Mouse (Mus musculus): ENCODE measurements at regions not wholly inside any gene's neighbourhood (a gene's known extent, or its start where the extent isn't known, plus 50 kb on each side); places are given as distances from the start of the nearest gene placed in this dataset.

DNA sequence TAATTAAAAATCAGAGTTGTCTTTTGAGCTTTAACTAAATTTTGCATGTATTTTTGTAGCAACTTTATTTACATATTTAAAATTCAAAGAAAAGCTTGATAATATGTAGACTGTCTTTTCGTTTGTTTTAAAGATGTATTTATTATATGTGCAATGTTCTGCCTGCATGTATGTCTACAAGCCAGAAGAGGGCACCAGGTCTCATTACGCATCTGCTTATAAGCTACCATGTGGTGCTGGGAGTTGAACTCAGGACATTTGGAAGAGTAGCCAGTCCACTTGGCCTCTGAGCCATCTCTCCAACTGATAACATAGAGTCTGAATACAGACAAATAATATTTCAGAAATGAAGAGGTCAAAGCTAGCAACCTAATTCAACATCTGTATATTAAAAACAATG lies 1211.4 kb downstream of the 9330182O14Rik start:
- Histone ChIP-seq H3K4me1 (ENCODE audit: control insufficient read depth, insufficient read depth, low read length) (no peaks in the 10 kb centered on the region), H3K4me3 (ENCODE audit: insufficient read depth, low read depth, low read length) (no peak overlapping the region), H3K27me3 (ENCODE audit: control insufficient read depth, insufficient read depth, low read length) (no peaks in the 10 kb centered on the region), H3K27ac (replicated peaks; ENCODE audit: insufficient read depth, low read depth, low read length) (no peak overlapping the region), H3K79me2 (ENCODE audit: control insufficient read depth, insufficient read depth, low read length) (no peaks in the 10 kb centered on the region), H3K9ac (ENCODE audit: low read depth, low read length) (no peak overlapping the region), H3K36me3 (ENCODE audit: control insufficient read depth, insufficient read depth, low read length) (no peaks in the 10 kb centered on the region)
- no peak for DNase-seq (ENCODE audit: extremely low read depth, low read depth, low spot score)
- 87% methylated on average over 2 of the region's 2 CpGs for WGBS
- no peak for TF ChIP-seq POLR2A (IDR thresholded peaks at IDR 0.05; ENCODE audit: extremely low read depth, insufficient read depth, low read length)

- DNase-seq (ENCODE audit: extremely low read depth, low read depth, low spot score): no peak
- no peak for TF ChIP-seq CTCF (IDR thresholded peaks at IDR 0.05; ENCODE audit: low read depth, low read length)
- no peak for TF ChIP-seq POLR2A (IDR thresholded peaks at IDR 0.05; ENCODE audit: extremely low read depth, insufficient read depth, low read length)
- 92% methylated on average over 5 of the region's 5 CpGs for WGBS
Measured at GRCm38 (mm10) chr15:41347221-41347620, 1213.1 kb downstream of the 9330182O14Rik start.

DNA sequence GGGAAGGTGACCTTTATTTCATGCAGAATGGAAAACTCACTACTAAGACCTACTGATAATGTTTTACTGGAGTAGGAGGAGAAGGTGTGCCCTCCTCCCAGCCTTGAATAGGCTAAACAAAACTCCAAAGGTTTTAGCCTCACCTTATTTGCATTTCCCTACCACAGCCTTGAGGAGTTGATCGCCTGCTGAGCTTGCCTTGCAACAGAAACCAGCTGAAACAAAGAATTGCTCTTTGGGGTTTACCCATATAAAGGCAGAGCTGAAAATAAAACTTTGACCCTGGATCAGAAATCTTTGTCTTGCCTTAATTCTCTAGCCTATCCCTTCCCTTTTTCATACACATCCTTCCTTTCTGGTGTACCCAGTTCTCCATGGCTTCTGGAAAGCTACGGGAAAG lies 1218.0 kb downstream of the 9330182O14Rik start:
- no peak for TF ChIP-seq POLR2A (IDR thresholded peaks at IDR 0.05; ENCODE audit: extremely low read depth, insufficient read depth, low read length)
- TF ChIP-seq CTCF (IDR thresholded peaks at IDR 0.05; ENCODE audit: low read depth, low read length): no peak
- Histone ChIP-seq H3K4me3 (ENCODE audit: insufficient read depth, low read depth, low read length) (no peak overlapping the region), H3K36me3 (ENCODE audit: control insufficient read depth, insufficient read depth, low read length) (no peaks in the 10 kb centered on the region), H3K4me1 (ENCODE audit: control insufficient read depth, insufficient read depth, low read length) (no peaks in the 10 kb centered on the region), H3K79me2 (ENCODE audit: control insufficient read depth, insufficient read depth, low read length) (no peaks in the 10 kb centered on the region), H3K27ac (replicated peaks; ENCODE audit: insufficient read depth, low read depth, low read length) (no peak overlapping the region), H3K9ac (ENCODE audit: low read depth, low read length) (no peak overlapping the region), H3K27me3 (ENCODE audit: control insufficient read depth, insufficient read depth, low read length) (no peaks in the 10 kb centered on the region)
- 75% methylated on average over 1 of the region's 2 CpGs for WGBS
- DNase-seq (ENCODE audit: extremely low read depth, low read depth, low spot score): no peak

More at GRCm38 (mm10) chr15:41347221-41347620, 1213.1 kb downstream of the 9330182O14Rik start:
- no peak overlapping the region for H3K27ac ChIP-seq (replicated peaks; ENCODE audit: insufficient read depth, low read depth, low read length)
- no peak overlapping the region for H3K9ac ChIP-seq (ENCODE audit: low read depth, low read length)
- H3K79me2 ChIP-seq (ENCODE audit: control insufficient read depth, insufficient read depth, low read length): no peaks in the 10 kb centered on the region
- H3K4me1 ChIP-seq (ENCODE audit: control insufficient read depth, insufficient read depth, low read length): no peaks in the 10 kb centered on the region
- no peak overlapping the region for H3K4me3 ChIP-seq (ENCODE audit: insufficient read depth, low read depth, low read length)
- H3K36me3 ChIP-seq (ENCODE audit: control insufficient read depth, insufficient read depth, low read length): no peaks in the 10 kb centered on the region
- H3K27me3 ChIP-seq (ENCODE audit: control insufficient read depth, insufficient read depth, low read length): no peaks in the 10 kb centered on the region

DNA sequence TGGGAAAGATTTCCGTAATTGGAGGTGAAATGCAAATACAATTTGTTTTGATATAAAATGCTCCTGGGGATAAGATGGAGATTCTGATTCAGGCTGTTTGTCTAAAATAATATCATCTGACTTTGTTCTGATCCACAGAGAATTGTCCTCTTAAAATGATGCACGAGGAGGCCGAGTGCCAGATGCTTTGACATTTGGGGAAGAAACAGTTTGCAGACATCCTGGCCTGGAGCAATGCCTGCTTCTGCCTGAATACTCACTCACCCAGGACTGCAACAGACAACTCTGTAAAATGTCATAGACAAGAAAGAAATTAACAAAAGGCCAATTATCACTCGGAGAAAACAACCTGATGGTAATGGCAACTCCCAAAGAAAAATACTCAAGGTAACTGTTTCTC lies 1225.1 kb downstream of the 9330182O14Rik start:
- Histone ChIP-seq H3K79me2 (ENCODE audit: control insufficient read depth, insufficient read depth, low read length) (no peaks in the 10 kb centered on the region), H3K27me3 (ENCODE audit: control insufficient read depth, insufficient read depth, low read length) (no peaks in the 10 kb centered on the region), H3K27ac (replicated peaks; ENCODE audit: insufficient read depth, low read depth, low read length) (no peak overlapping the region), H3K9ac (ENCODE audit: low read depth, low read length) (no peak overlapping the region), H3K4me1 (ENCODE audit: control insufficient read depth, insufficient read depth, low read length) (no peaks in the 10 kb centered on the region), H3K4me3 (ENCODE audit: insufficient read depth, low read depth, low read length) (no peak overlapping the region), H3K36me3 (ENCODE audit: control insufficient read depth, insufficient read depth, low read length) (no peaks in the 10 kb centered on the region)
- WGBS: 87% methylated on average over 4 of the region's 4 CpGs
- DNase-seq (ENCODE audit: extremely low read depth, low read depth, low spot score): no peak
- TF ChIP-seq POLR2A (IDR thresholded peaks at IDR 0.05; ENCODE audit: extremely low read depth, insufficient read depth, low read length) (no peak), CTCF (IDR thresholded peaks at IDR 0.05; ENCODE audit: low read depth, low read length) (no peak)

DNA sequence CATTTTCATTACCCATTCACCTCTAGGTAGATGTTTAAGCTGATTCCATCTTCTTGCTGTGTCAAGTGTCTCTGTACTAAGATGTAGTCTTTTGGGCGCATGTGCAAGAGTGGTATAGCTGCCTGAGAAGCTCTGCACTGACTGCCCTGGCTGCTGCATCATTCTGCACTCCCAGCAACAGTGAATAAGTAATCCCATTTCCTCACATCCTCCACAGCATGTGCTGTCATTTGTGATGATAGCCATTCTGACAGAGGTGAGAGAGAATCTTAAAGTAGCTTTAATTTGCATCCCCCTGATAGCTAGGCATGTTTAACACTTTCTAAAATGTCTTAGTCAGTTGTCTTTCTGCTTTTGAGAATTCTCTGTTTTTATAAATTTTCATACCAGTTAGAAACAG lies 1240.5 kb downstream of the 9330182O14Rik start:
- no peak overlapping the region for H3K27ac ChIP-seq (replicated peaks; ENCODE audit: insufficient read depth, low read depth, low read length)

DNA sequence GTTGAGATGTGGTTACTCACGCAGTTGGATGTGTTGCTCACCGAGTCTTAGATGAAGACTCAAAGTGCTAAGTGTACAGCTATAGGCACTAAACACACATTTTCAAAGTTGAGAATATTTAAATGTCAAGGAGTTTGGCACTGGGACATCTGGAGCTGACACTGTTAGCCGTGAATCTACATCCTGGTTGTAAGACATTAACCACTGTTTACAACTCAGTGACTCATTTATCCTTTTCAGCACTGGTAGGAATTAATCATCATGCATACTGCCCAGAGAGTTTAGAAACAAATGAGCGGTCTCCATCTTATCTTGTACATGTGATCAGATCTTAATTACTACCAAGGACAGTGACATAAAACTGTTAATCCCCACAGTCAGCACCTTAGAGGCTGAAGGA lies 1241.7 kb downstream of the 9330182O14Rik start:
- Histone ChIP-seq H3K36me3 (ENCODE audit: control insufficient read depth, insufficient read depth, low read length) (no peaks in the 10 kb centered on the region), H3K4me3 (ENCODE audit: insufficient read depth, low read depth, low read length) (no peak overlapping the region), H3K4me1 (ENCODE audit: control insufficient read depth, insufficient read depth, low read length) (no peaks in the 10 kb centered on the region), H3K9ac (ENCODE audit: low read depth, low read length) (no peak overlapping the region), H3K79me2 (ENCODE audit: control insufficient read depth, insufficient read depth, low read length) (no peaks in the 10 kb centered on the region), H3K27ac (replicated peaks; ENCODE audit: insufficient read depth, low read depth, low read length) (no peak overlapping the region), H3K27me3 (ENCODE audit: control insufficient read depth, insufficient read depth, low read length) (no peaks in the 10 kb centered on the region)
- no peak for DNase-seq (ENCODE audit: extremely low read depth, low read depth, low spot score)
- WGBS: 77% methylated on average over 4 of the region's 4 CpGs
- TF ChIP-seq POLR2A (IDR thresholded peaks at IDR 0.05; ENCODE audit: extremely low read depth, insufficient read depth, low read length) (no peak), CTCF (IDR thresholded peaks at IDR 0.05; ENCODE audit: low read depth, low read length) (no peak)

More for the DNA sequence above, 1240.5 kb downstream of the 9330182O14Rik start:
- no peak overlapping the region for H3K9ac ChIP-seq (ENCODE audit: low read depth, low read length)
- 76% methylated on average over 1 of the region's 1 CpGs for WGBS
- H3K27me3 ChIP-seq (ENCODE audit: control insufficient read depth, insufficient read depth, low read length): no peaks in the 10 kb centered on the region
- H3K79me2 ChIP-seq (ENCODE audit: control insufficient read depth, insufficient read depth, low read length): no peaks in the 10 kb centered on the region
- no peaks in the 10 kb centered on the region for H3K4me1 ChIP-seq (ENCODE audit: control insufficient read depth, insufficient read depth, low read length)
- TF ChIP-seq CTCF (IDR thresholded peaks at IDR 0.05; ENCODE audit: low read depth, low read length): no peak
- TF ChIP-seq POLR2A (IDR thresholded peaks at IDR 0.05; ENCODE audit: extremely low read depth, insufficient read depth, low read length): no peak
- DNase-seq (ENCODE audit: extremely low read depth, low read depth, low spot score): no peak
- no peaks in the 10 kb centered on the region for H3K36me3 ChIP-seq (ENCODE audit: control insufficient read depth, insufficient read depth, low read length)
- H3K4me3 ChIP-seq (ENCODE audit: insufficient read depth, low read depth, low read length): no peak overlapping the region

Measured in liver, adult 2 months (tissue).